Mouse (Mus musculus) erythroblast, embryonic 14.5 days (primary cell): ENCODE data around the gene Clec10a.

Experiments
- GATA1 ChIP-seq: IDR thresholded peaks from 2 replicates; pipeline ENCODE4 v1.6.1; 2012; ENCODE audit warnings: low read length, inconsistent platforms, mixed read lengths
- TAL1 ChIP-seq: IDR thresholded peaks from 3 replicates; pipeline ENCODE4 v1.6.1; 2012; ENCODE audit warnings: low read length, inconsistent platforms, mixed read lengths

DNA sequence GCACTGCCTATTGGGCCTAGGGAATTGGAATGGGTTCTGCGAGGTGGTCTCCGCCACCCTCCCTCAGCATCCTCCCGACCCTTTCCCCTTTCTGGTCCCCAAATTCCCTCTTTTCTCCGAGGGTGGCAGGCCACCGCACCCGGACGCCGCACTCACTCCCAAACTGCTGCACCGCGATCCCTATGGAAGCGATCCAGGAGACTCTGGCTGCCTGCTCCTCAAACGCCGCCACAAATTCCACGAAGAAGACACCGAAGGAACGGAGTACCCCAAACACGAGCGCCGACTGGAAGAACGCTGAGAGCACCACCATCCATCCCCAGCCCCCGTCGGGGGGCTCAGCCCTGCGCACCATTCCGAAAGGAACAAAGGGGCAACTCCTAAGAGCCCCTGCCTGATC is 64.3 kb downstream of the Clec10a start:
- TF ChIP-seq GATA1, result no peak
- TF ChIP-seq TAL1, result no peak
